Mouse (Mus musculus) cerebellum, adult 9-10 months (tissue): Measurements from ENCODE around the gene Rab29.

Experiments used
- DNase-seq: peaks from one replicate; pipeline ENCODE4 v3.0.0; 2022

Gene Rab29

GRCm38 (mm10) chr1:131866304-131866999 is 572 bp upstream of the Rab29 start:
- DNase-seq: no peak

GRCm38 (mm10) chr1:131867946-131868290 is 894 bp downstream of the Rab29 start:
- no peak for DNase-seq

GRCm38 (mm10) chr1:131869561-131869960 is 2.5 kb downstream of the Rab29 start:
- no peak for DNase-seq

GRCm38 (mm10) chr1:131872856-131873255 is 5.8 kb downstream of the Rab29 start:
- no peak for DNase-seq

- no peak for DNase-seq
Measured at GRCm38 (mm10) chr1:131879816-131880215, 12.8 kb downstream of the Rab29 start.

GRCm38 (mm10) chr1:131882787-131883186 is 15.8 kb downstream of the Rab29 start:
- no peak for DNase-seq

GRCm38 (mm10) chr1:131886173-131886572 is 19.1 kb downstream of the Rab29 start:
- no peak for DNase-seq

- no peak for DNase-seq
Measured at GRCm38 (mm10) chr1:131886641-131887040, 19.6 kb downstream of the Rab29 start.

GRCm38 (mm10) chr1:131890043-131890658 is 23.1 kb downstream of the Rab29 start:
- DNase-seq: no peak

GRCm38 (mm10) chr1:131891436-131891835 is 24.4 kb downstream of the Rab29 start:
- no peak for DNase-seq

- no peak for DNase-seq
Measured at GRCm38 (mm10) chr1:131902679-131903078, 35.7 kb downstream of the Rab29 start.

GRCm38 (mm10) chr1:131903251-131903650 is 36.2 kb downstream of the Rab29 start:
- DNase-seq: no peak

- no peak for DNase-seq
Measured at GRCm38 (mm10) chr1:131905497-131905896, 38.5 kb downstream of the Rab29 start.

- DNase-seq: no peak
Measured at GRCm38 (mm10) chr1:131908456-131908855, 41.4 kb downstream of the Rab29 start.

GRCm38 (mm10) chr1:131909236-131909635 is 42.2 kb downstream of the Rab29 start:
- DNase-seq: peak; percentile 43

GRCm38 (mm10) chr1:131910001-131910648 is 43.1 kb downstream of the Rab29 start, which contains the start of gene Nucks1:
TSS of gene Nucks1 (plus strand) at chr1:131910534.
- DNase-seq: peak; percentile 100

- DNase-seq: peak; percentile 69
Measured at GRCm38 (mm10) chr1:131910674-131911558, 43.9 kb downstream of the Rab29 start.

- DNase-seq: no peak
Measured at GRCm38 (mm10) chr1:131917634-131918033, 50.6 kb downstream of the Rab29 start.

- no peak for DNase-seq
Measured at GRCm38 (mm10) chr1:131919052-131919451, 52.0 kb downstream of the Rab29 start.

GRCm38 (mm10) chr1:131922100-131922499 is 55.1 kb downstream of the Rab29 start:
- DNase-seq: no peak
